Mouse (Mus musculus): ENCODE data around the gene Sh3bp1.

DNA sequence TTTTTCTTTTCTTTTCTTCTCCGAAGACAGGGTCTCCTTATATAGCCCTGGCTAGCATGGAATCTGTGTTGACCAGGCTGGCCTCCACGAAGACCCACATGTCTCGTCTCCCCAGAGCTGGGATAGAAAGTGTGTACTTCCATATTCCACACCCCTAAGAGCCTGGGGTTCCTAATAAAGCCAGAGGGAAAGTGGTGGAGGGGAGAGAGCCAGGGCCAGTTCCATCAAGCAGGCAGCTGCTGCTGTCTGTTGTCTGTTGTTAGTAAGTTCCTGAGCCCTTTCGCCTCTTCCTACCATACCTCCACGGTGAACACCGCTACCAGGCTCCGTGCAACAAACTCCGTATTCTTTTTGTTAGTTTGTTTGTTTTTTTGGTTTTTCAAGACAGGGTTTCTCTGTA lies 29.0 kb downstream of the Sh3bp1 start:
- no peak for TF ChIP-seq CTCF (IDR thresholded peaks at IDR 0.05; ENCODE audit: insufficient read depth, low read depth, low read length)
- no peak for TF ChIP-seq POLR2A (IDR thresholded peaks at IDR 0.05; ENCODE audit: insufficient read depth, low read depth, low read length)

Measured in olfactory bulb, adult 2 months (tissue).